26 mouse cellular contexts compared by ENCODE assay signal in the genomic region with DNA sequence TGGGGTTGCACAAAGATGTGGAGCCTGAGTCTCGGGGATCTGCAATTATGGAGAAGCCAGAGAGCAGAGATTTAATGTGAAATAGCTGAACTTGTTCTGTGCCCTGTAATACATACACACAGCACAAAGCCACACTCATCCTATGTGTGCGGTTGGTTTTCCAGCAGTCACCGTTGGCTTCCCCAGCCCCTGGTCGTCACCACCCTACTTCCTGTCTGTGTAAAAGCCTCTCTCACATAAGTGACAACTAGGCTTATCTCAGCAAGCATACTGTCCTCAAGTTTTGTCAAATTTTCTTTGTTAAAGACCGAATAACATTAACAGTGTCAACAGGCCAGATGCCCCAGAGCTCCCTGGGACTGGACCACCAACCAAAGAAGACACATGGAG. TPM values are rescaled to one million over a fixed set of nuclear protein-coding genes. Genes with fewer than 3 reads are reported as not detected.
DNase-seq lines count a peak whose midpoint lies in the region; ATAC-seq and TF ChIP-seq lines count a peak whose summit lies in the region.
"Had no signal": no experiment of that assay in that cellular context is flagged by ENCODE, and none has a peak within 500 bp of the region (broad histone marks: within the 10 kb centered on the region; RNA-seq: fewer than 3 reads in every experiment).

No protein-coding gene starts in this region.

- no peak for TF ChIP-seq RAD21 in MEL (IDR thresholded peaks at IDR 0.05; ENCODE audit: low read depth, low read length)

- peaks cover 12% of the 10 kb centered on the region for H3K4me1 ChIP-seq in lung, embryonic 16.5 days (replicated peaks; ENCODE audit: control insufficient read depth, insufficient read depth, low read length)
- peaks cover 4 to 23% of the 10 kb centered on the region in 2 experiments; a peak in 3 of 4 replicates for H3K4me1 ChIP-seq in MEL (ENCODE audit: control insufficient read depth in 1 of 2, insufficient read depth in 2 of 2, low read length in 2 of 2)
- H3K4me1 ChIP-seq in hindbrain, embryonic 13.5 days (replicated peaks) = peaks cover 15% of the 10 kb centered on the region
- H3K4me1 ChIP-seq in hindbrain, embryonic 14.5 days (replicated peaks; ENCODE audit: control insufficient read depth, insufficient read depth, low read length) = no peaks in the 10 kb centered on the region
- H3K4me1 ChIP-seq: intestine, embryonic 15.5 days had no signal

- 26% methylated on average over 5 of the region's 5 CpGs for WGBS in lung, embryonic 16.5 days
- 90% methylated on average over 5 of the region's 5 CpGs for WGBS in hindbrain, embryonic 13.5 days
- WGBS in hindbrain, embryonic 14.5 days = 80% methylated on average over 5 of the region's 5 CpGs

- no peak for DNase-seq in layer of hippocampus, adult 2 months (ENCODE audit: low spot score in 2 of 2)
- DNase-seq in layer of hippocampus, adult 9-10 months (ENCODE audit: low spot score) = no peak
- DNase-seq in lung, postnatal 36 days = no peak
- DNase-seq in MEL (ENCODE audit: low read depth, low spot score) = peak; percentile 55
- DNase-seq in hindbrain, embryonic 14.5 days (ENCODE audit: low spot score) = no peak
- DNase-seq: adrenal gland, adult 8-10 months; adrenal gland, postnatal 36 days; cerebellum, adult 18-20 months; cerebellum, adult 9-10 months; cerebellum, postnatal 14 days; forebrain, postnatal 0 days; gastrocnemius, adult 2 months; heart, adult 18-20 months; heart, postnatal 10 days; heart, postnatal 36 days had no signal

- H3K9ac ChIP-seq in lung, embryonic 16.5 days (ENCODE audit: low read length) = no peak overlapping the region
- no peak overlapping the region for H3K9ac ChIP-seq in MEL (ENCODE audit: control insufficient read depth, low read depth, low read length, poor library complexity, severe bottlenecking)
- H3K9ac ChIP-seq in hindbrain, embryonic 13.5 days = no peak overlapping the region
- no peak overlapping the region for H3K9ac ChIP-seq in hindbrain, embryonic 14.5 days
- H3K9ac ChIP-seq: embryonic facial prominence, embryonic 13.5 days; forebrain, embryonic 13.5 days; forebrain, postnatal 0 days; heart, embryonic 12.5 days; heart, embryonic 15.5 days; intestine, embryonic 15.5 days had no signal

- no peaks in the 10 kb centered on the region for H3K36me3 ChIP-seq in lung, embryonic 16.5 days (ENCODE audit: control insufficient read depth, insufficient read depth, low read length)
- H3K36me3 ChIP-seq in MEL (ENCODE audit: control insufficient read depth in 1 of 2, insufficient read depth in 2 of 2, low read length in 2 of 2) = peaks cover 0 to 7% of the 10 kb centered on the region in 2 experiments; a peak in 2 of 4 replicates
- no peaks in the 10 kb centered on the region for H3K36me3 ChIP-seq in hindbrain, embryonic 13.5 days
- H3K36me3 ChIP-seq in hindbrain, embryonic 14.5 days (replicated peaks; ENCODE audit: control insufficient read depth, insufficient read depth) = no peaks in the 10 kb centered on the region
- H3K36me3 ChIP-seq: embryonic facial prominence, embryonic 10.5 days; embryonic facial prominence, embryonic 13.5 days; heart, embryonic 12.5 days; heart, embryonic 15.5 days; intestine, embryonic 15.5 days had no signal

- TF ChIP-seq POLR2A in MEL (IDR thresholded peaks at IDR 0.05; ENCODE audit: control insufficient read depth in 1 of 2, insufficient read depth in 1 of 2, low read depth in 1 of 2, low read length in 2 of 2, poor library complexity in 1 of 2) = no peak

- H3K9me3 ChIP-seq in lung, embryonic 16.5 days (ENCODE audit: control insufficient read depth, low read length) = no peaks in the 10 kb centered on the region
- H3K9me3 ChIP-seq in MEL (replicated peaks; ENCODE audit: insufficient read depth, low read length) = no peaks in the 10 kb centered on the region
- no peaks in the 10 kb centered on the region for H3K9me3 ChIP-seq in hindbrain, embryonic 13.5 days
- no peaks in the 10 kb centered on the region for H3K9me3 ChIP-seq in hindbrain, embryonic 14.5 days (ENCODE audit: control insufficient read depth, low read length)
- H3K9me3 ChIP-seq: embryonic facial prominence, embryonic 13.5 days; forebrain, embryonic 13.5 days; heart, embryonic 15.5 days; intestine, embryonic 15.5 days had no signal

- H3K27ac ChIP-seq in layer of hippocampus, adult 2 months = peak overlapping the region; percentile 53; the same call in 1 of the 2 replicates
- no peak overlapping the region for H3K27ac ChIP-seq in lung, embryonic 16.5 days (ENCODE audit: low read length)
- peak overlapping the region; percentile 36; the same call in 1 of the 2 replicates for H3K27ac ChIP-seq in MEL (ENCODE audit: control insufficient read depth, low read depth, low read length)
- H3K27ac ChIP-seq in hindbrain, embryonic 13.5 days = no peak overlapping the region
- no peak overlapping the region for H3K27ac ChIP-seq in hindbrain, embryonic 14.5 days
- H3K27ac ChIP-seq: embryonic facial prominence, embryonic 10.5 days; embryonic facial prominence, embryonic 13.5 days; gastrocnemius, adult 2 months; heart, embryonic 15.5 days; intestine, embryonic 15.5 days had no signal

- peak; percentile 19 to 35; a peak in 2 of 4 replicates for TF ChIP-seq EP300 in MEL (IDR thresholded peaks at IDR 0.05; ENCODE audit: low read depth in 1 of 2, low read length in 2 of 2)

- no peaks in the 10 kb centered on the region for H3K79me2 ChIP-seq in MEL (ENCODE audit: control insufficient read depth, insufficient read depth, low read length, poor library complexity)

- TF ChIP-seq CTCF in layer of hippocampus, adult 2 months (conservative IDR thresholded peaks at IDR 0.05) = no peak
- no peak for TF ChIP-seq CTCF in MEL (IDR thresholded peaks at IDR 0.05 in 2 of 3, conservative IDR thresholded peaks at IDR 0.05 in 1 of 3; ENCODE audit: control insufficient read depth in 1 of 3, insufficient read depth in 1 of 3, low read depth in 2 of 3, low read length in 3 of 3, poor library complexity in 1 of 3, severe bottlenecking in 1 of 3)

- no peak overlapping the region for H3K4me3 ChIP-seq in layer of hippocampus, adult 2 months
- no peak overlapping the region for H3K4me3 ChIP-seq in lung, embryonic 16.5 days (ENCODE audit: low read length)
- no peak overlapping the region for H3K4me3 ChIP-seq in MEL (ENCODE audit: control insufficient read depth in 1 of 2, insufficient read depth in 1 of 2, low read depth in 2 of 2, low read length in 2 of 2)
- H3K4me3 ChIP-seq in hindbrain, embryonic 13.5 days = no peak overlapping the region
- H3K4me3 ChIP-seq in hindbrain, embryonic 14.5 days (replicated peaks; ENCODE audit: low read length) = no peak overlapping the region
- H3K4me3 ChIP-seq: embryonic facial prominence, embryonic 10.5 days; embryonic facial prominence, embryonic 13.5 days; erythroblast, embryonic 14.5 days; forebrain, embryonic 13.5 days; gastrocnemius, adult 2 months; heart, embryonic 12.5 days; heart, embryonic 15.5 days; intestine, embryonic 15.5 days had no signal

- ATAC-seq in lung, embryonic 16.5 days (ENCODE audit: low read depth) = peak; percentile 22
- peak; percentile 91 for ATAC-seq in common myeloid progenitor, adult 5-6 weeks (replicated peaks; ENCODE audit: low read depth, poor library complexity, severe bottlenecking)
- no peak for ATAC-seq in hindbrain, embryonic 13.5 days (ENCODE audit: low FRiP score)
- ATAC-seq in hindbrain, embryonic 14.5 days (ENCODE audit: low FRiP score) = no peak
- ATAC-seq: forebrain, embryonic 13.5 days; forebrain, postnatal 0 days; hindbrain, embryonic 16.5 days; intestine, embryonic 15.5 days had no signal

- H3K27me3 ChIP-seq in lung, embryonic 16.5 days (ENCODE audit: control insufficient read depth, insufficient read depth, low read depth, low read length) = no peaks in the 10 kb centered on the region
- H3K27me3 ChIP-seq in MEL (ENCODE audit: control insufficient read depth in 1 of 2, insufficient read depth in 2 of 2, low read length in 2 of 2) = no peaks in the 10 kb centered on the region
- peaks cover 5% of the 10 kb centered on the region; the same call in 1 of the 2 replicates for H3K27me3 ChIP-seq in hindbrain, embryonic 13.5 days
- no peaks in the 10 kb centered on the region for H3K27me3 ChIP-seq in hindbrain, embryonic 14.5 days (ENCODE audit: control insufficient read depth, insufficient read depth, low read length)
- H3K27me3 ChIP-seq: embryonic facial prominence, embryonic 13.5 days; forebrain, embryonic 13.5 days; heart, embryonic 12.5 days; heart, embryonic 15.5 days; intestine, embryonic 15.5 days had no signal

- no peak overlapping the region for H3K4me2 ChIP-seq in lung, embryonic 16.5 days (ENCODE audit: low read depth, low read length)
- no peak overlapping the region for H3K4me2 ChIP-seq in hindbrain, embryonic 13.5 days
- H3K4me2 ChIP-seq in hindbrain, embryonic 14.5 days (replicated peaks) = no peak overlapping the region
- H3K4me2 ChIP-seq: embryonic facial prominence, embryonic 13.5 days; forebrain, embryonic 13.5 days; heart, embryonic 12.5 days; heart, embryonic 15.5 days; intestine, embryonic 15.5 days had no signal

TF ChIP-seq in MEL, 35 proteins besides CTCF, POLR2A, EP300 and RAD21:
- TF ChIP-seq GATA1 (IDR thresholded peaks at IDR 0.05; ENCODE audit: low read depth, low read length) (0 out of 2 replicates have a peak, but pooled peaks have one; percentile 34), TAL1 (IDR thresholded peaks at IDR 0.05; ENCODE audit: low read length) (0 out of 2 replicates have a peak, but pooled peaks have one; percentile 10), CHD1 (IDR thresholded peaks at IDR 0.05; ENCODE audit: low read depth, low read length) (no peak)

RNA-seq across cellular contexts. Expression of a gene that starts 30.0 kb away (rescaled TPM):
- 1,000 to 10,000 TPM; 1,009 to 1,066 TPM for total RNA-seq in layer of hippocampus, adult 2 months (2021)
- polyA plus RNA-seq in lung, embryonic 16.5 days (2015; fragmentation: Nextera tagmentation; extraction: Ambion mirVana) = 5.0 and 5.3 TPM in 2 replicates
- 1.8 and 2.1 TPM in 2 replicates for total RNA-seq in MEL (2012; rRNA removed)
- polyA plus RNA-seq in MEL (2012; ENCODE audit: insufficient read depth in 1 of 2, insufficient read length in 2 of 2, low read depth in 1 of 2, low replicate concordance in 2 of 2, missing spikeins in 1 of 2) = 1 to 10 TPM in 1 of 2 experiments, not detected in 1; 4.7 TPM
- 1.4 and 2.1 TPM in 2 replicates for total RNA-seq in common myeloid progenitor, adult 5-6 weeks (2017)
- polyA plus RNA-seq in hindbrain, embryonic 13.5 days (2015; fragmentation: Nextera tagmentation; extraction: Ambion mirVana) = 15.8 and 21.2 TPM in 2 replicates
- 24.9 and 30.1 TPM in 2 replicates for polyA plus RNA-seq in hindbrain, embryonic 14.5 days (2014; fragmentation: Nextera tagmentation; extraction: Ambion mirVana)

Comparison
In these comparisons a context has a peak if more than half of its experiments do, and no peak if none do; other contexts are left out.
1. H3K27ac ChIP-seq: peak in layer of hippocampus, adult 2 months (single experiment) and MEL (single experiment); none in lung, embryonic 16.5 days (single experiment), hindbrain, embryonic 13.5 days (single experiment) and hindbrain, embryonic 14.5 days (single experiment).
2. ATAC-seq: peak in lung, embryonic 16.5 days (single experiment) and common myeloid progenitor, adult 5-6 weeks (single experiment); none in hindbrain, embryonic 13.5 days (single experiment) and hindbrain, embryonic 14.5 days (single experiment).